Mouse (Mus musculus): ENCODE data around the gene Tesk1. TPM values are rescaled to one million over a fixed set of nuclear protein-coding genes. Genes with fewer than 3 reads are reported as not detected.
A peak's percentile ranks its signal among the peaks of the same experiment; 100 is the strongest.

Gene Tesk1
- polyA plus RNA-seq, 1 experiment, result 77.0 TPM

DNA sequence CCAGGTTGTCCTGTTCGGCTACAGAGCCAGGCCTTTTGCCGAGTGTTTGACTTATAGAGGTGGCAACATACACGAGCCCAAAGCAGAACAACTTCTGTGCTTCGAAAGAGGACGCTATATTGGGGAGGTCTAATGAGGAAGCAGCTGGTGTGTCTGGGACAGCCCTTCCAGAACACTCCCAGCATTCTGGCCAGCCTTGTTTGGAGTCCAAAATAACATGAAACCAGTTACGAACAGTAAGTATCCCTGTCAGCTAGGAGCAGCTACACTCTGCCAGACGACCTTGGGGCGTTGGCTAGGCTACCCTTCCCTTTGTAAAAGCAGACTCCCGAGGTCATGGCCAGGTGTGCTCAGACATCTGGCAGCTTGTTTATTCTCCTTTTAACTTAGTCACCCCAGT is 39.5 kb upstream of the Tesk1 start:
- no peak for TF ChIP-seq CTCF (IDR thresholded peaks at IDR 0.05; ENCODE audit: extremely low read depth, insufficient read depth, low read length)
- no peak for TF ChIP-seq POLR2A (IDR thresholded peaks at IDR 0.05; ENCODE audit: extremely low read depth, insufficient read depth, low read length)
- Histone ChIP-seq H3K4me3 (ENCODE audit: insufficient read depth, low read length) (no peak overlapping the region), H3K4me1 (ENCODE audit: control insufficient read depth, insufficient read depth, low read length) (peaks cover 25% of the 10 kb centered on the region), H3K27ac (ENCODE audit: insufficient read depth, low read length) (no peak overlapping the region)

DNA sequence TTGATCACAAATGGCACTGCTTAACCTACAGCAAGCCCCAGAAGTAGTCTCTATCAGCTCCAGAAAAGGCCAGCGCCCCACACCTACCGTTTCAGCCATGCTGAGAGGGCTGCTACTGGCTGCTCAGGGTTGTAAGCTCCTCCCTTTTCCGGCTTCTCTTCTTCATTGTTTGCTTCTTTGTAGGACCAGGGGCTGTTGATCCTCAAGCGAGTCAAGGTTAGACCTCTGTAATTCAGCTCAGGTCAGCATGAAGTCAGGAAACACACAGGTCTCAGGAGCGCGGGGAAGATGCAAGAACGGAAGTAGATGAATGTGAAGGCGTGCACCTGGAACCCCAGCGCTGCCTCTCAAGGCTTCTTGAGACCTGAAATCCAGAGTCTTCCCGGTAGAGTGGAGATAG is 37.0 kb upstream of the Tesk1 start:
- TF ChIP-seq CTCF (IDR thresholded peaks at IDR 0.05; ENCODE audit: extremely low read depth, insufficient read depth, low read length), result no peak
- TF ChIP-seq POLR2A (IDR thresholded peaks at IDR 0.05; ENCODE audit: extremely low read depth, insufficient read depth, low read length), result no peak
- Histone ChIP-seq H3K27ac (ENCODE audit: insufficient read depth, low read length) (peak overlapping the region; percentile 30; the same call in 1 of the 2 replicates), H3K4me1 (ENCODE audit: control insufficient read depth, insufficient read depth, low read length) (peaks cover 12% of the 10 kb centered on the region), H3K4me3 (ENCODE audit: insufficient read depth, low read length) (no peak overlapping the region)

DNA sequence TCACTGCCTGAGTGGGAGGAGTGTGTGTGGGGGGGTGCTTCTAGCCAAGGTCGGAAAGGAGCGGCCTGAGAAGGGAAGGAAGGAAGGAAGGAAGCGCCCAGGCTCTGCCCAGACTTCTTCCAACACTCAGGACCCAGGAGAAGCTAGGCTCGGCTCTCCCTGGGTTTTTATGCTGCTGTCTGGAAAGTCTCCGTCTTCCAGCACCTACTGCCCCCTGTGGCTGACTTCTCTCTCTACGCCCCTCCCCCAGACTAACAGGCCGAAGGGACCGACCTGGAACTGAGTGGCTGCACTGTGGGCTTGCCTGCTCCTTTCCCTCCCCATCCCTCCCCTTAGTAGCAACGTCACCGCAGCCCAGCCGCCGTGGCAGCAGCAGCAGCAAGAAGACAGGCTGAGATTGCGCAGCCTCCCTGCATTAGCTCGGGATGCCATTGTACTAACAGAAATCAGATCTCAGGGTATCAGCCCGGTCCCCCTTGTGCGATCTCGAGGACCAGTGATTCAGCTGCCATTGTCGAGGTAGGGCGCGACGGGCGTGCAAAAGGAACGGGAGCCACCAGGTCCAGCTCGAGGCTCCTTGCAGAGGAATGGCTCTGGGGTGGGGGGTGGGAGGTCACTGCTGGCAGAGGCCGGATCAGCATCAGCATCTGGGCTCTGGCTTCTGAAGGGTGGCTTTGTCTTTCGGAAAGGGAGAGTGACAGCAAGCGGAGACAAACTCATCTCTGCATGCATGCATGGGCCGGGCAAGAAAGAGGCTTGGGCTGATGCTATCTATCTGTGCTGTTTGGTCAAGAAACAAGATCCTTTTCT is 35.4 kb upstream of the Tesk1 start:
- peak; percentile 88 for TF ChIP-seq POLR2A (IDR thresholded peaks at IDR 0.05; ENCODE audit: extremely low read depth, insufficient read depth, low read length)
- peak; percentile 31; the same call in 1 of the 2 replicates for TF ChIP-seq CTCF (IDR thresholded peaks at IDR 0.05; ENCODE audit: extremely low read depth, insufficient read depth, low read length)
- peaks cover 4% of the 10 kb centered on the region; the same call in 1 of the 2 replicates for H3K4me1 ChIP-seq (ENCODE audit: control insufficient read depth, insufficient read depth, low read length)
- H3K4me3 ChIP-seq (ENCODE audit: insufficient read depth, low read length), result peak overlapping the region; percentile 47
- peak overlapping the region; percentile 83 for H3K27ac ChIP-seq (ENCODE audit: insufficient read depth, low read length)

DNA sequence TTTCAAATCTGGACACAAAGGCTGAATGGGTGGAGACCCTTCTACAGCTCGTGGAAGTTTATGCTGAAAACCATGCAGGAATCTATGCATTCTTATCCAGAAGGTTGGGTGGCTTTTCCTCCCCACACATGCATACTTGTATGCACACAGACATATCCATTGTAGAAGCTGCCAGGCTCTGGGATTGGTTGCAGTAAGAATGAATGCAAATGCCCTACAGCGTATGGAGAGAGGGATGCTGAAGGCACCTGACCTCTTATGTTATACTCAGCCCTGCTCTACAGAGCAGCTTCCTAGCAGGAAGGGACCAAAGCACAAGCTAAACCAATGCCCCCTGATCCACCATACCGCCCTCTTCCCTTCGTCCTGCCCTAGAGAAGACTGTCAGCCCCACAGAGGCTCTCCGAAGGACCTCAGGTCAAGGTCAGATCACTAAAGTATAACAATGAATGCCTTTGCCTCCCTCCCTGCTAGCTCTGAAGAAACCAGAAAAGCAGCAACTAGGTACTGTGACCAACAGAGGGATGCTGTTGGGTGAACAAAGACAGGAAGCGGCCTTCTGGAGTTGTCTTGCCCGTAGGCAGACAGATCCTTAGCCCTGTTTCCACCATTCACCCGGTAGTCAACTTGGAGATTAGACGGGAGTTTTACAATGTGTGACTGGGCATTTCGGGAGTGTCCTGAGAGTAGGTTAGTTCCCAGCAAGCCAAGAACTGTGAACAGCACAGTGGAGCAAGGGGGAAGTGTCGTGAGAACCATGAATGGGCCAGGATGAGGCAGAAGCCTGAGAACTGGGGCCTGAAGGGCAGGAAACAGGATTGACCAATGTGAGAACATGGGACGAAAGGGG is 34.4 kb upstream of the Tesk1 start:
- H3K27ac ChIP-seq (ENCODE audit: insufficient read depth, low read length), result peak overlapping the region; percentile 83
- peaks cover 2% of the 10 kb centered on the region; the same call in 1 of the 2 replicates for H3K4me1 ChIP-seq (ENCODE audit: control insufficient read depth, insufficient read depth, low read length)
- H3K4me3 ChIP-seq (ENCODE audit: insufficient read depth, low read length), result peak overlapping the region; percentile 47
- no peak for TF ChIP-seq POLR2A (IDR thresholded peaks at IDR 0.05; ENCODE audit: extremely low read depth, insufficient read depth, low read length)
- TF ChIP-seq CTCF (IDR thresholded peaks at IDR 0.05; ENCODE audit: extremely low read depth, insufficient read depth, low read length), result no peak

DNA sequence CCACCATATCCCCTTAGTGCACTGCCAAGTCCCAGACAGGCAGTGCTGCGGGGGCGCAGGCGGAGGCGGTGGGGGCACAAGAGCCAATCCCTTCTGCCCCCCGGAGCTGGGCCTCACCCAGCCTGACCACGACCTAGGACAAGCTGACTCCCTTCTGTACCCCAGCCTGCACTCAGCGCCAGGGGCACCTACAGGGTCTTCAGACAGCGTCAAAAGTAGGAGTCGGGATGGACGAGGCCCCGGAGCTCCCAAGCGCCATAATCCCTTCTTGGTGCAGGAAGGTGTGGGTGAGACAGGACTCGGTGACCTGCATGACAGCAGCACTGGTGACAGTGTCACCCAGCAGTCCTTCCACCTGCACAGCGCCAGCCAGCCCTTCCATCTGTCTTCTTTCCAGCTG is 27.0 kb upstream of the Tesk1 start:
- H3K4me1 ChIP-seq (ENCODE audit: control insufficient read depth, insufficient read depth, low read length), result peaks cover 2% of the 10 kb centered on the region; the same call in 1 of the 2 replicates
- no peak overlapping the region for H3K27ac ChIP-seq (ENCODE audit: insufficient read depth, low read length)
- H3K4me3 ChIP-seq (ENCODE audit: insufficient read depth, low read length), result no peak overlapping the region
- TF ChIP-seq POLR2A (IDR thresholded peaks at IDR 0.05; ENCODE audit: extremely low read depth, insufficient read depth, low read length) (no peak), CTCF (IDR thresholded peaks at IDR 0.05; ENCODE audit: extremely low read depth, insufficient read depth, low read length) (no peak)

GRCm38 (mm10) chr4:43415221-43416070 is 26.3 kb upstream of the Tesk1 start:
- Histone ChIP-seq H3K4me1 (ENCODE audit: control insufficient read depth, insufficient read depth, low read length) (peaks cover 2% of the 10 kb centered on the region; the same call in 1 of the 2 replicates), H3K27ac (ENCODE audit: insufficient read depth, low read length) (no peak overlapping the region), H3K4me3 (ENCODE audit: insufficient read depth, low read length) (no peak overlapping the region)
- TF ChIP-seq POLR2A (IDR thresholded peaks at IDR 0.05; ENCODE audit: extremely low read depth, insufficient read depth, low read length) (no peak), CTCF (IDR thresholded peaks at IDR 0.05; ENCODE audit: extremely low read depth, insufficient read depth, low read length) (no peak)

DNA sequence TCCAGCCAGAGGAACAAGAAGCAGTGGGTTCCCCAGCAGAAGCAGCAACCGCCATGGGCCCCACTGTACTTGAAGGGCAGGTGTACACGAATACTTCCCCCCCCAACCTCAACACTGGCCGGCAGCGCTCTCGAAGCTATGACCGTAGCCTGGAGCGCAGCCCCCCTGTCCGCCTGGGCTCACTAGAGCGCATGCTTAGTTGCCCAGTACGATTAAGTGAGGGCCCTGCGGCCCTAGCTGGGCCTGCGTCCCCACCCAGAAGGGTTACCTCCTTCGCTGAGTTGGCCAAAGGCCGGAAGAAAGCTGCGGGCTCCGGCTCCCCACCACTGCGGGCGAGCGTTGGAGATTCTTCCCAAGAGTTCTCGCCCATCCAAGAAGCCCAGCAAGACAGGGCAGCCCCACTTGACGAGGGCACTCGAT is 25.7 kb upstream of the Tesk1 start:
- TF ChIP-seq POLR2A (IDR thresholded peaks at IDR 0.05; ENCODE audit: extremely low read depth, insufficient read depth, low read length) (no peak), CTCF (IDR thresholded peaks at IDR 0.05; ENCODE audit: extremely low read depth, insufficient read depth, low read length) (no peak)

GRCm38 (mm10) chr4:43417269-43418062 is 24.3 kb upstream of the Tesk1 start:
- H3K27ac ChIP-seq (ENCODE audit: insufficient read depth, low read length), result no peak overlapping the region
- H3K4me1 ChIP-seq (ENCODE audit: control insufficient read depth, insufficient read depth, low read length), result peaks cover 2% of the 10 kb centered on the region; the same call in 1 of the 2 replicates
- no peak overlapping the region for H3K4me3 ChIP-seq (ENCODE audit: insufficient read depth, low read length)
- no peak for TF ChIP-seq CTCF (IDR thresholded peaks at IDR 0.05; ENCODE audit: extremely low read depth, insufficient read depth, low read length)
- no peak for TF ChIP-seq POLR2A (IDR thresholded peaks at IDR 0.05; ENCODE audit: extremely low read depth, insufficient read depth, low read length)

More for the DNA sequence above, 25.7 kb upstream of the Tesk1 start:
- Histone ChIP-seq H3K4me1 (ENCODE audit: control insufficient read depth, insufficient read depth, low read length) (peaks cover 2% of the 10 kb centered on the region; the same call in 1 of the 2 replicates), H3K4me3 (ENCODE audit: insufficient read depth, low read length) (no peak overlapping the region), H3K27ac (ENCODE audit: insufficient read depth, low read length) (no peak overlapping the region)
